Comparison of ENCODE assay signal across 8 mouse cellular contexts in genomic region chr10:45129105-45129504, GRCm38 (mm10). TPM values are rescaled to one million over a fixed set of nuclear protein-coding genes. Genes with fewer than 3 reads are reported as not detected.
DNase-seq lines count a peak whose midpoint lies in the region; ATAC-seq and TF ChIP-seq lines count a peak whose summit lies in the region.

No protein-coding gene starts in this region.

- H3K27me3 ChIP-seq in intestine, embryonic 14.5 days (replicated peaks; ENCODE audit: control insufficient read depth, insufficient read depth, low read length), result no peaks in the 10 kb centered on the region
- H3K27me3 ChIP-seq in intestine, embryonic 15.5 days (replicated peaks), result no peaks in the 10 kb centered on the region
- no peaks in the 10 kb centered on the region for H3K27me3 ChIP-seq in hindbrain, postnatal 0 days (ENCODE audit: insufficient read depth, low read length)
- no peaks in the 10 kb centered on the region for H3K27me3 ChIP-seq in midbrain, embryonic 13.5 days

- no peak overlapping the region for H3K4me2 ChIP-seq in intestine, embryonic 14.5 days (ENCODE audit: low read length)
- H3K4me2 ChIP-seq in intestine, embryonic 15.5 days (replicated peaks), result no peak overlapping the region
- peak overlapping the region; percentile 25; the same call in 1 of the 2 replicates for H3K4me2 ChIP-seq in hindbrain, postnatal 0 days (ENCODE audit: low read depth, low read length)
- H3K4me2 ChIP-seq in midbrain, embryonic 13.5 days (replicated peaks), result no peak overlapping the region

- H3K4me3 ChIP-seq in intestine, embryonic 14.5 days (ENCODE audit: low read depth, low read length), result no peak overlapping the region
- H3K4me3 ChIP-seq in intestine, embryonic 15.5 days (replicated peaks), result no peak overlapping the region
- no peak overlapping the region for H3K4me3 ChIP-seq in hindbrain, postnatal 0 days (ENCODE audit: low read length)
- H3K4me3 ChIP-seq in midbrain, embryonic 13.5 days (replicated peaks), result no peak overlapping the region

- H3K4me1 ChIP-seq in intestine, embryonic 14.5 days (replicated peaks; ENCODE audit: control insufficient read depth, insufficient read depth, low read length), result no peaks in the 10 kb centered on the region
- 0 out of 2 replicates have a peak, but pooled peaks cover 3% of the 10 kb centered on the region for H3K4me1 ChIP-seq in intestine, embryonic 15.5 days (replicated peaks)
- peaks cover 6% of the 10 kb centered on the region; the same call in 1 of the 2 replicates for H3K4me1 ChIP-seq in hindbrain, postnatal 0 days (ENCODE audit: insufficient read depth, low read length)
- no peaks in the 10 kb centered on the region for H3K4me1 ChIP-seq in midbrain, embryonic 13.5 days (replicated peaks)

- H3K27ac ChIP-seq in intestine, embryonic 14.5 days (ENCODE audit: low read depth), result 0 out of 2 replicates have a peak overlapping the region, but pooled peaks have one; percentile 23
- H3K27ac ChIP-seq in intestine, embryonic 15.5 days, result no peak overlapping the region
- peak overlapping the region; percentile 54; the same call in 1 of the 2 replicates for H3K27ac ChIP-seq in hindbrain, postnatal 0 days
- peak overlapping the region; percentile 51 for H3K27ac ChIP-seq in midbrain, embryonic 13.5 days

- 80% methylated on average over 11 of the region's 11 CpGs for WGBS in intestine, embryonic 14.5 days
- 74% methylated on average over 11 of the region's 11 CpGs for WGBS in intestine, embryonic 15.5 days
- 36% methylated on average over 11 of the region's 11 CpGs for WGBS in hindbrain, postnatal 0 days
- 61% methylated on average over 11 of the region's 11 CpGs for whole genome bisulfite sequencing in midbrain, embryonic 13.5 days

- no peaks in the 10 kb centered on the region for H3K9me3 ChIP-seq in intestine, embryonic 14.5 days (ENCODE audit: control insufficient read depth, low read length)
- H3K9me3 ChIP-seq in intestine, embryonic 15.5 days, result no peaks in the 10 kb centered on the region
- no peaks in the 10 kb centered on the region for H3K9me3 ChIP-seq in hindbrain, postnatal 0 days (ENCODE audit: low read length)
- no peaks in the 10 kb centered on the region for H3K9me3 ChIP-seq in midbrain, embryonic 13.5 days

- no peak overlapping the region for H3K9ac ChIP-seq in intestine, embryonic 14.5 days (ENCODE audit: low read length)
- no peak overlapping the region for H3K9ac ChIP-seq in intestine, embryonic 15.5 days
- no peak overlapping the region for H3K9ac ChIP-seq in hindbrain, postnatal 0 days (replicated peaks; ENCODE audit: low read length)
- H3K9ac ChIP-seq in midbrain, embryonic 13.5 days (replicated peaks), result no peak overlapping the region

- peaks cover 40% of the 10 kb centered on the region for H3K36me3 ChIP-seq in intestine, embryonic 14.5 days (ENCODE audit: control insufficient read depth, insufficient read depth, low read length)
- H3K36me3 ChIP-seq in intestine, embryonic 15.5 days, result peaks cover 3% of the 10 kb centered on the region; the same call in 1 of the 2 replicates
- H3K36me3 ChIP-seq in hindbrain, postnatal 0 days (ENCODE audit: insufficient read depth, low read length), result peaks cover 7% of the 10 kb centered on the region; the same call in 1 of the 2 replicates
- H3K36me3 ChIP-seq in midbrain, embryonic 13.5 days, result peaks cover 38% of the 10 kb centered on the region

- no peak for DNase-seq in intestine, embryonic 14.5 days (ENCODE audit: low spot score)
- DNase-seq in hindbrain, postnatal 0 days (ENCODE audit: low spot score), result peak; percentile 77
- no peak for DNase-seq in layer of hippocampus, postnatal 10 days (ENCODE audit: low spot score in 2 of 2)
- no peak for DNase-seq in left cerebral cortex, adult 9 months (ENCODE audit: low spot score in 2 of 2)
- DNase-seq in thymus, postnatal 4 days, result no peak

- no peak for TF ChIP-seq CTCF in hindbrain, postnatal 0 days (IDR thresholded peaks at IDR 0.05; ENCODE audit: low read depth)

- ATAC-seq in intestine, embryonic 14.5 days (replicated peaks; ENCODE audit: low FRiP score, low TSS enrichment, low read depth), result no peak
- no peak for ATAC-seq in intestine, embryonic 15.5 days
- ATAC-seq in common myeloid progenitor, adult 5-6 weeks (replicated peaks; ENCODE audit: low read depth, poor library complexity, severe bottlenecking), result peak; percentile 48
- ATAC-seq in hindbrain, postnatal 0 days, result peak; percentile 64
- ATAC-seq in midbrain, embryonic 13.5 days, result peak; percentile 63

RNA-seq across cellular contexts. Expression of gene Popdc3, which starts 48.8 kb away (rescaled TPM):
- 0.22 and 0.51 TPM in 2 replicates for polyA plus RNA-seq in intestine, embryonic 14.5 days (2014; fragmentation: Nextera tagmentation; extraction: Ambion mirVana)
- 0.55 and 0.88 TPM in 2 replicates for polyA plus RNA-seq in intestine, embryonic 15.5 days (2015; fragmentation: Nextera tagmentation; extraction: Ambion mirVana)
- total RNA-seq in common myeloid progenitor, adult 5-6 weeks (2017), result not detected in 2 replicates
- total RNA-seq in hindbrain, postnatal 0 days (2014; rRNA removed), result 1.2 and 2.0 TPM in 2 replicates
- 2.7 and 2.9 TPM in 2 replicates for polyA plus RNA-seq in hindbrain, postnatal 0 days (2015; fragmentation: Nextera tagmentation; extraction: Ambion mirVana)
- 0.54 and 0.73 TPM in 2 replicates for polyA plus RNA-seq in midbrain, embryonic 13.5 days (2015; fragmentation: Nextera tagmentation; extraction: Ambion mirVana)
- 1 to 10 TPM; 8.5 to 8.6 TPM for total RNA-seq in layer of hippocampus, postnatal 10 days (2021)

Comparison
In these comparisons a context has a peak if more than half of its experiments do, and no peak if none do; other contexts are left out.
1. ATAC-seq: peak in common myeloid progenitor, adult 5-6 weeks (single experiment), hindbrain, postnatal 0 days (single experiment) and midbrain, embryonic 13.5 days (single experiment); none in intestine, embryonic 14.5 days (single experiment) and intestine, embryonic 15.5 days (single experiment).